Mouse (Mus musculus): Measurements from ENCODE around the gene Gm36210.

The Gm36210 gene

GRCm38 (mm10) chr7:4906466-4906950, at the start of gene Gm36210:
Gene Gm36210 (minus strand): TSS chr7:4906516.
- no peak for DNase-seq

GRCm38 (mm10) chr7:4953815-4954445, 47.6 kb upstream of the Gm36210 start:
- no peak for DNase-seq

DNA sequence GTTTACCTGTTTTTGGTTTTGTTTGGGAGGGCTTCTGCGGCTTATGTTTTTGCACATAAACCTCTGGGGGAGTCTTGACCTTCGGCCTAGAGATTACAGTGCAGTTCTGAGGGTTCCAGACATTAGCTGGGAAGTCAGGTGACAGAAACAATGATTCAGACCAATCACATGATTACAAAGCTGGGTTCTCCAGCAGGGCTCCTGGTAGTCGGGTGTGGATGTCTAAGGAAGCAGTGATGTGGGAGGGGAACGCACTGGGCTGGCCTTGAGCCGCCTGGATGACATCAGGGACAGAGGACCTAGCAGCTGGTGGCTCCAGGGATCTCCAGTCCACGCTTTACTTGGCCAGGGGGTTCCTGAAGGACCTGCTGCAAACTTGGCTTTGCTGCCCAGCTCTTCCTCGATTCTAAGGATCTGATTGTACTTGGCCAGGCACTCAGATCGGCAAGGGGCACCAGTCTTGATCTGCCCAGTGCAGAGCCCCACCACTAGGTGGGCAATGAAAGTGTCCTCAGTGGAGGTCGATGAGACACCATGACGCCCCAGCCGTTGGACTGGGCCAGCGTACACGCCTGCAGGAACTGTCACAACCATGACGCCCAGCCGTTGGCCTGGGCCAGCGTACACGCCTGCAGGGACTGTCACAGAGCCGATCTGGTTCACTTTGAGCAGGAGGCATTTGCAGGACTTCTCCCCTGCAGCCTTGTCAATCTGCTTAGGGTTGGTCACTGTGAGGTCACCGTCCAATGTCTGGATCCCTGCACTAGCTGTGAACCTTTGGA, 44.4 kb upstream of the Gm36210 start:
- DNase-seq = no peak

DNA sequence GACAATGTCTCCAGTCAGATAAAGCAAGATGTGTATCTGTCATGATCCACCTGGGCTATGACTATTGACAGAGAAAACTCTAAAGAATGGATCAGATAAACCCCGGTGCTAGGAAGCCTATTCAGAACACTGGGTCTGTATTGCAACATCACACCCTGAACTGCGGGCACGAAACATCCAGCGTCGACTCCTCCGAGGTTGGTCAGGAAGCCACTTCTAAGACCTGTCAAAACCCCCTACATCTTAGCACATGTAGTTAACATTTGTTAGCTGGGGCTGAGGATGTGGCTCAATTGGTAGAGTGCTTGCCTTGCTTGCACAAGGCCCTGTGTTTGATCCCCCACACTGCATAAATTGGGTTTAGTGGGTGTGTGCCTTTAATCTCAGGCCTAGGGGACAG, 42.1 kb upstream of the Gm36210 start:
- DNase-seq = no peak

DNA sequence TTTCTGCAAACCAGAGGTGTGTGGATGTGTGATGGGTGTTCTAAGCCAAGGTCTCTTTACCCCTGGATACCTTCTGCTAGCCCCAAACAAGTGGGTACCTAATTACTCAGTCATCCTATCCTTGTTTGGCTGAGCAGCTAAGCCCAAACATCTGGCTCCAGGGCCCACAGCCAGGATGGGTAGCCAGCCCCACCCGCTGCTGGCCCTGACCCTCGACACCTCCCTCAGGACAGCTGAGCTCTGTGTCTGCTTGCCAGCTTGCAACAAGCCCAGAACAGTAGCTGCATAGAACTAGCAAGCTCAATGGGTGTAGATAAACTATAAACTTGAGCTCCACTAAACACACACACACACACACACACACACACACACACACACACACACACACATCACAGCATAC, 41.5 kb upstream of the Gm36210 start:
- no peak for DNase-seq

DNA sequence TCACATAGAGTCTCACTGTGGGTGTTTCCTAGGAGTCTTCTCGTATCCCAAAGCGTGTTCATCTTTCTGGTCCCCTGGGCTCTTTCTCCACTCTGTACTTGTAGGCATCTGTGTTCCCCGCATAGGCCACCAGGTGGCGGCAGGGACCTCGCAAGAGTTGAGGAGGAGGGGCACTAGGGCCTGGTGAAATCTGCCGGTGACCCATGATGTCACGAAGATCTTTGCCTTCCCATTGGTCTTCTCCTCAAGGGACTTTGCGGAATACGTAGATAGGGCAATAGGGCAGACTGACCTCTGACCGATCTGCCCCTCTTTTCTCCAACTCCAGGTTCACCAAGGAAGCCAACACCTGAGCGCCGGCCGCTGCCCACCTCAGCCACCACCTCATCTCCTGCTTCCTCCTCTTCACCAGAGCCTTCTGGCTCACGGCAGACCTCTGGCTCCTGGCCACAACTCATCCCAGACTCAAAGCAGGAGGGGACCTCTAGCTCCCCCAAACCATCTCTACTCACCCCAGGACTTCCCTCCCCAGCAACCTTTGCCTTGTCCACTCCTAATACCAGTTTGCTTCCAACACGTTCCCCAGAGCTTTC, 37.0 kb upstream of the Gm36210 start:
- DNase-seq = peak; percentile 98

GRCm38 (mm10) chr7:4942673-4943072, 36.4 kb upstream of the Gm36210 start:
- DNase-seq = no peak

DNA sequence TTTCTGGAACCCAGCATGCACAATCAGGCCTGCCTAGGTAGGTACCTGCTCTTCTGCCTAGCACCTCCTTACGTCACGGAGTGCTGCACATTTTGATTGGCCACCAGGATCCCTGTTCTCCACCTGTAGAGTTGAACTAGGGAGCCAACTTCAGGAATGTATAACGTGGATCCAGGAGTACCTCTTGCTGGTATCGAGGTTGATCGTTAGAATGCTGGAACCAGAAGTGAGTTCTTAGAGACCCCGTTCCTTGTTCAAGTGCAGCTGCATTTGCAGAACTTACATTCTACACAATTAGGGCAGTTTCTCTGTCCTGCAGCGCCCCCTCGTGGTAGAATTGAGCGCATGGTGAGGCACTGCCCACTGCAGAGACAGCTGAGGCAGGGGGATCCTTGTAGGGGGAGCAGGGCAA, 33.8 kb upstream of the Gm36210 start:
- peak; percentile 94 for DNase-seq

DNA sequence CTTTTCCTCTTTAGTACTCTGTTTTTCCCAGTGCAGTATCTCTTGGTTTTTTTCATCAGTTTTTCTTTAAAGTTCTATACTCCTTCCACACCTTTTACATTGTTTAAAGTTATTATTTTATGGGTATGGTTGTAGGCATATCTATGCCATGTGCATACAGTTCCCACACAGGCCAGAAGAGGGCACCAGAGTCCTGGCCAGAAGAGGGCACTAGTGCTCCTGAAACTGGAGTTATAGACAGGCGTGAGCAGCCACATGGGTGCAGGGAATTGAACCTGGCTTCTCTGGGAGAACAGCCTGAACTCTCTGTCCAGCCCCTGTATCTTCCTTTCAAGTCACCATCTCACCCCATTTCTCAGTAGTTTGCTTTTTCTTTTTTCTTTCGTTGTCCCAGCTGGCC, 32.1 kb upstream of the Gm36210 start:
- peak; percentile 80 for DNase-seq

GRCm38 (mm10) chr7:4937392-4937791, 31.1 kb upstream of the Gm36210 start:
- DNase-seq = no peak

DNA sequence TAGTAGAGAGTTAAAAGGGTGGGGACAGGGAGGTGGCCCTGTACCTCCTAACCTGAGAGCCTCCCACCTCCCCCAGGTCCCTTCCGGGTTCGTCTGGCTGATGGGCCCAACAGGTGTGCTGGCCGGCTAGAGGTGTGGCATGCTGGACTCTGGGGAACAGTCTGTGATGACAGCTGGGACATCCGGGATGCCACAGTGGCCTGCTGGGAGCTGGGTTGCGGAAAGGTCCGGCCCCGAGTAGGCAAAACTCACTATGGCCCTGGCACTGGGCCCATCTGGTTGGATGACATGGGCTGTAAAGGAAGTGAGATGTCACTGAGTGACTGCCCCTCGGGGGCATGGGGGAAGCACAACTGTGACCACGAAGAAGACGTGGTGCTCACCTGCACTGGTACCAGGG, 30.5 kb upstream of the Gm36210 start:
- DNase-seq = no peak

DNA sequence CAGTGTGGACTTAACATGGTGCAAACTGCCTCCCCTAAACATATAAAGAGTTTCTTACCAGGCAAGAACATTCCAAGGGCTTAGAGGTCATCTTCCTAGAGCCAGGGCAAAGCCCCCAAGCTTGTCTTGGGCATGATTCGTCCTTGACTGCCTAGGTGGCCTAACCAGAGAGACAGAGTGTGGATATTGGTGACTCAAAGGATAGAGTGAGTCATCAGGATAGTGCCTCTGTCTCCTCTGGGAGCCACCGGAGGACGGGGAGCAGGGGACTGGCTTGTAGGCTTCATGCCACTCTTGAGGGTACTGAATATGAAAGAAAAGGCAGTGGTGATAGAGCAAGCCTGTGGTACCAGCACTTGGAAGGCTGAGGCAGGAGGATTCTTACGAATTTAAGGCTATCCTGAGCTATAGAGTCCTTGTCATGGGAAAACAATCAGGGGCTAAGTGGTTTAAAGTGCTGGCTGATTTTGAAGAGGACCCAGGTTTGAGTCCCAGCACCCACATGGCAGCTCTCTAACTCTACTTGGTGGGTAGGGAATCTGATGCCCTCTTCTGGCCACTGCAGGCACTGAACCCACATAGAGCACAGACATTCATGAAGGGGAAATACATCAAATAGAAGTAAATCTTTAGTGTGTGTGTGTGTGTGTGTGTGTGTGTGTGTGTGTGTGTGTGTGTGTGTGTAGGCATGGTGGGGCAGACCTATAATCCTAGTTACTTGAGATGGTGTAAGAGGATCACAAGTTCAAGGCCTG, 28.0 kb upstream of the Gm36210 start:
- DNase-seq = no peak

GRCm38 (mm10) chr7:4933103-4933502, 26.8 kb upstream of the Gm36210 start:
- no peak for DNase-seq

DNA sequence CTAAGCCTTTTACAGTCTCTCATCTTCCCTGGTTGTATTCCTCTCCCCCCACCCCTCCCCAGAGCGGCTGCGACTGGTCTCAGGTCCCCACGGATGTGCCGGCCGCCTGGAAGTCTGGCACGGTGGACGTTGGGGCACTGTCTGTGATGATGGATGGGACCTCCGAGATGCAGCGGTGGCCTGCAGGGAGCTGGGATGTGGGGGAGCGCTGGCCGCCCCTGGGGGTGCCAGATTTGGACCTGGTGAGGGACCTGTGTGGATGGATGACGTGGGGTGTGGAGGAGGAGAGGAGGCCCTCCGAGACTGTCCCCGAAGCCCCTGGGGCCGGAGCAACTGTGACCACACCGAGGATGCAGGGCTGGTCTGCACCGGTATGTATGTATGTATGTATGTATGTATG, 22.0 kb upstream of the Gm36210 start:
- no peak for DNase-seq

DNA sequence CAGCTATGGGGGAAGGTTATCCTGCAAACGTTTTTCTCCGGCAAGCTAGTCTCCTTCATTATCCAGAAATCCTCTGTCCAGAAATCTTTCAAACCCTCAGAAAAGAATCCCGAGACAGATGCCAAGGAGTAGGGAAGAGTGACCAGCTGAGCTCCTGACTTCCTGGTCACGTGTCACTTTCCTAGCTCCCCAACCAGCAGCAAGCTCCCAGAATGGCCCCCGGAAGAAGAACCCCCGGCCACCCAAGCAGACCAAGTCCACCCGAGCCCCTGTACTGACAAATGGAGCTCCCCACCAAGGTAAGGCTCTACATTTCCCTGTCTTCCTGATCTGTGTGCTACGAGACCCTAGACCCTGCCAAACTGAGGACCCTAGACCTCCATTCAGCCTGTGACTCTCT, 21.4 kb upstream of the Gm36210 start:
- DNase-seq = no peak

GRCm38 (mm10) chr7:4926849-4927248, 20.5 kb upstream of the Gm36210 start:
- no peak for DNase-seq

DNA sequence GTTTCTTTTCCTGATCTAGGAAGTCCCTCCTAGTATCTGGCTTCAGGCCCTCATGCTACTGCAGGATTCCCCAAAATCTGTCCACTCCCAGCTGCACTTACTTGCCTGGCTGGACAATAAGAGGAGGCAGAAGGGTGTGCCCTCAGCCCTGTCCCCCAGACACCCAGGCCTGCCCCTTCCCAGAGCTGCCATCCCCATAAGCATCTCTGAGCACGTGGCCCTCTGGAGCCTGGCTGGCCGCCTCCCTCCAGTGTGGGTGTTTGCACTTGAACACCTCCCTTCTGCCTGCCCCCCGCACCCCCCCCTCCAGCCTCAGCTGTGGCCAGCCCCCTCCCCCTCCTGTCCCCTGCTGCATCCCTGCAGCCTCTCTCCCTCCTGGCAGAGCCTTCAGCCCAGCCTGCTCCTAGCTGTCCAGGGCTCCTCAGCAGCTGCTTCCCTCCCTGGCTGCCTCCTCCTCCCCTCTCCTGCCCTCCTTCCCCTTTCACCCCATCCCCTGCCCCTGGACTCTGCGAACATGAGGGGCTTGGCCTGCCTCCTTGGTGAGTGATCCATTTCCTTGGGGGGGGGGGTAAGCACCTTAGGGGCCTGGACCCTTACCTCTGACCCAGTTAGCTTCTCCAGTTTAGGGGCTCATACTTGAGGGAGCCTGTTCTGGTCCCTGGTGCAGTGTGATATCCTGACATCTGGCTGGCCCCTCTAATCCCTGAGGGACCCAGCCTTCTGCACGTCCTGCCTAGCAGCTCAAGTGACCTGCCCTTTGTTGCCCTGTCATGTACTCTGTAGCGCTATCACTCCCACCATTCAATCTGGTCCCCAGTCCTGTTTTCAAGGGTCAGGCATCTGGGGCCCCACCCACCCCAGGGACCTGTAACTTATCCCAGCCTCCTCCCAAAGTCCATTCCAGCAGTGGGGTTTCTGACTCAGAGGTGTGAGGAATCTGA, 19.4 kb upstream of the Gm36210 start, which contains the start of gene Ssc5d:
Gene Ssc5d, plus strand, starts transcription at position 345 of the 941 bp plus-strand sequence.
- DNase-seq = no peak

DNA sequence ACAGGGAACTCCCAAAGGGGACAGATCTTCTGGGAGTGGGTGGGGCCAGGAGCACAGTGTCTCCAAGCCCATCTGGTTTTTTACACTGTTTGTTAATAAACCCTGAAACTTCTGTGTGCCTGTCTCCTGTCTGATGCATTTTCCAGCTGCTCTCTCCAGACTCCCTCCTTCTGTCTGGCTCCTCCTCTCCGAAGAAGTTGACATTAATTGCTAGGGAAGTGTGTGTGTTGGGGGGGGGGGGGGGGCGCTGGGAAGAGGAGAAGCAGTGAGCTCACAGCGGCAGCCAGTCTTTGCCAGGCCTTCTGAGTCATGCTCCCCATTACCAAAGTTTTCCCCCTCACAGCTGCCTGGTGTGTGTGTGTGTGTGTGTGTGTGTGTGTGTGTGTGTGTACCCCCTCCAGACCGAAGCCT, 18.6 kb upstream of the Gm36210 start:
- DNase-seq = no peak

GRCm38 (mm10) chr7:4924483-4924882, 18.2 kb upstream of the Gm36210 start:
- no peak for DNase-seq

GRCm38 (mm10) chr7:4923586-4924364, 17.5 kb upstream of the Gm36210 start:
- peak; percentile 34 for DNase-seq

GRCm38 (mm10) chr7:4922931-4923565, 16.7 kb upstream of the Gm36210 start:
- DNase-seq = peak; percentile 42
